ENCODE assay signal across 26 mouse cellular contexts in genomic region chr7:40805211-40805610, GRCm38 (mm10).
DNase-seq lines count a peak whose midpoint lies in the region; ATAC-seq and TF ChIP-seq lines count a peak whose summit lies in the region.
"Had no signal": no experiment of that assay in that cellular context is flagged by ENCODE, and none has a peak within 500 bp of the region (broad histone marks: within the 10 kb centered on the region; RNA-seq: fewer than 3 reads in every experiment).

No protein-coding gene starts in this region.

- H3K4me1 ChIP-seq in kidney, postnatal 0 days (replicated peaks; ENCODE audit: insufficient read depth, low read length) = no peaks in the 10 kb centered on the region
- H3K4me1 ChIP-seq in lung, postnatal 0 days (ENCODE audit: insufficient read depth, low read depth, low read length) = no peaks in the 10 kb centered on the region
- H3K4me1 ChIP-seq: embryonic facial prominence, embryonic 13.5 days; forebrain, embryonic 10.5 days; forebrain, embryonic 15.5 days; hindbrain, embryonic 10.5 days; hindbrain, embryonic 15.5 days; limb, embryonic 13.5 days; liver, embryonic 13.5 days; lung, embryonic 15.5 days; midbrain, embryonic 10.5 days; midbrain, embryonic 15.5 days; neural tube, embryonic 15.5 days had no signal

- no peaks in the 10 kb centered on the region for H3K27me3 ChIP-seq in kidney, postnatal 0 days (ENCODE audit: insufficient read depth, low read length)
- no peaks in the 10 kb centered on the region for H3K27me3 ChIP-seq in lung, postnatal 0 days (replicated peaks; ENCODE audit: insufficient read depth, low read length)
- H3K27me3 ChIP-seq: embryonic facial prominence, embryonic 13.5 days; forebrain, embryonic 15.5 days; hindbrain, embryonic 15.5 days; limb, embryonic 13.5 days; liver, embryonic 13.5 days; lung, embryonic 15.5 days; midbrain, embryonic 15.5 days; neural tube, embryonic 15.5 days had no signal

- no peaks in the 10 kb centered on the region for H3K36me3 ChIP-seq in kidney, postnatal 0 days (ENCODE audit: insufficient read depth, low read length)
- no peaks in the 10 kb centered on the region for H3K36me3 ChIP-seq in lung, postnatal 0 days (ENCODE audit: insufficient read depth, low read length)
- H3K36me3 ChIP-seq: embryonic facial prominence, embryonic 13.5 days; forebrain, embryonic 10.5 days; forebrain, embryonic 15.5 days; G1E; hindbrain, embryonic 10.5 days; hindbrain, embryonic 15.5 days; limb, embryonic 13.5 days; liver, embryonic 13.5 days; lung, embryonic 15.5 days; midbrain, embryonic 10.5 days; midbrain, embryonic 15.5 days; neural tube, embryonic 15.5 days had no signal

- no peak for TF ChIP-seq CTCF in kidney, postnatal 0 days (IDR thresholded peaks at IDR 0.05; ENCODE audit: low read depth)
- TF ChIP-seq CTCF in lung, postnatal 0 days (IDR thresholded peaks at IDR 0.05) = no peak

- H3K9me3 ChIP-seq in kidney, postnatal 0 days (replicated peaks; ENCODE audit: low read length) = no peaks in the 10 kb centered on the region
- no peaks in the 10 kb centered on the region for H3K9me3 ChIP-seq in lung, postnatal 0 days (ENCODE audit: low read length)
- H3K9me3 ChIP-seq: embryonic facial prominence, embryonic 13.5 days; forebrain, embryonic 10.5 days; forebrain, embryonic 15.5 days; hindbrain, embryonic 10.5 days; hindbrain, embryonic 15.5 days; limb, embryonic 13.5 days; liver, embryonic 13.5 days; lung, embryonic 15.5 days; midbrain, embryonic 10.5 days; midbrain, embryonic 15.5 days; neural tube, embryonic 15.5 days had no signal

- no peak for ATAC-seq in kidney, postnatal 0 days (replicated peaks; ENCODE audit: low FRiP score, low read depth)
- ATAC-seq in lung, postnatal 0 days = no peak
- ATAC-seq: forebrain, embryonic 15.5 days; inflammation-experienced regulatory T-cells, adult 6 months; midbrain, embryonic 15.5 days had no signal

- no peak overlapping the region for H3K27ac ChIP-seq in kidney, postnatal 0 days
- H3K27ac ChIP-seq in lung, postnatal 0 days (ENCODE audit: low read length) = no peak overlapping the region
- H3K27ac ChIP-seq: embryonic facial prominence, embryonic 13.5 days; forebrain, embryonic 10.5 days; forebrain, embryonic 15.5 days; hindbrain, embryonic 10.5 days; hindbrain, embryonic 15.5 days; limb, embryonic 13.5 days; liver, embryonic 13.5 days; lung, embryonic 15.5 days; midbrain, embryonic 10.5 days; midbrain, embryonic 15.5 days; neural tube, embryonic 15.5 days; stomach, postnatal 0 days had no signal

- H3K4me2 ChIP-seq in kidney, postnatal 0 days (ENCODE audit: low read length) = no peak overlapping the region
- H3K4me2 ChIP-seq in lung, postnatal 0 days (replicated peaks; ENCODE audit: low read depth, low read length) = no peak overlapping the region
- H3K4me2 ChIP-seq: embryonic facial prominence, embryonic 13.5 days; forebrain, embryonic 15.5 days; hindbrain, embryonic 15.5 days; limb, embryonic 13.5 days; liver, embryonic 13.5 days; lung, embryonic 15.5 days; midbrain, embryonic 15.5 days; neural tube, embryonic 15.5 days had no signal

- no peak for TF ChIP-seq EP300 in lung, postnatal 0 days (IDR thresholded peaks at IDR 0.05)

- no peak overlapping the region for H3K4me3 ChIP-seq in kidney, postnatal 0 days (replicated peaks; ENCODE audit: low read depth, low read length)
- H3K4me3 ChIP-seq in lung, postnatal 0 days (ENCODE audit: low read depth, low read length) = no peak overlapping the region
- H3K4me3 ChIP-seq: embryonic facial prominence, embryonic 13.5 days; forebrain, embryonic 10.5 days; forebrain, embryonic 15.5 days; hindbrain, embryonic 10.5 days; hindbrain, embryonic 15.5 days; limb, embryonic 13.5 days; liver, embryonic 13.5 days; lung, embryonic 15.5 days; midbrain, embryonic 10.5 days; midbrain, embryonic 15.5 days; neural tube, embryonic 15.5 days had no signal

- WGBS in kidney, postnatal 0 days = 16% methylated on average over 2 of the region's 2 CpGs
- WGBS in lung, postnatal 0 days = 40% methylated on average over 2 of the region's 2 CpGs

- peak; percentile 1 for DNase-seq in embryo, embryonic 9.5 days (ENCODE audit: extremely low spot score)
- no peak for DNase-seq in embryo, embryonic 10 days (ENCODE audit: low spot score)
- DNase-seq in kidney, postnatal 0 days (ENCODE audit: low spot score) = peak; percentile 70
- no peak for DNase-seq in kidney, adult 8-10 months
- DNase-seq in lung, postnatal 10 days = peak; percentile 11
- DNase-seq in lung, postnatal 0 days (ENCODE audit: low spot score) = no peak
- peak; percentile 56 for DNase-seq in retina, embryonic 14.5 days (ENCODE audit: low spot score)
- DNase-seq: adrenal gland, adult 8-10 months; heart, postnatal 14 days; liver, embryonic 13.5 days; right cerebral cortex, adult 18-20 months; right cerebral cortex, postnatal 4 days; thymus, postnatal 4 days had no signal

- H3K9ac ChIP-seq in kidney, postnatal 0 days (ENCODE audit: low read depth, low read length) = no peak overlapping the region
- H3K9ac ChIP-seq in lung, postnatal 0 days (replicated peaks; ENCODE audit: low read depth) = no peak overlapping the region
- H3K9ac ChIP-seq: embryonic facial prominence, embryonic 13.5 days; forebrain, embryonic 15.5 days; hindbrain, embryonic 15.5 days; limb, embryonic 13.5 days; liver, embryonic 13.5 days; lung, embryonic 15.5 days; midbrain, embryonic 15.5 days; neural tube, embryonic 15.5 days had no signal

Comparison
In these comparisons a context has a peak if more than half of its experiments do, and no peak if none do; other contexts are left out.
1. DNase-seq: peak in embryo, embryonic 9.5 days (single experiment), kidney, postnatal 0 days (single experiment), lung, postnatal 10 days (single experiment) and retina, embryonic 14.5 days (single experiment); none in embryo, embryonic 10 days (single experiment), kidney, adult 8-10 months (0 of 2) and lung, postnatal 0 days (single experiment).